Mouse (Mus musculus) fibroblast of lung, adult 2 months (primary cell): Measurements from ENCODE around the gene Son.
A peak's percentile ranks its signal among the peaks of the same experiment; 100 is the strongest.

Experiments
- DNase-seq: peaks from one replicate; pipeline ENCODE4 v3.0.0-alpha.2; 2011; ENCODE audit warnings: low read depth

The Son gene

DNA sequence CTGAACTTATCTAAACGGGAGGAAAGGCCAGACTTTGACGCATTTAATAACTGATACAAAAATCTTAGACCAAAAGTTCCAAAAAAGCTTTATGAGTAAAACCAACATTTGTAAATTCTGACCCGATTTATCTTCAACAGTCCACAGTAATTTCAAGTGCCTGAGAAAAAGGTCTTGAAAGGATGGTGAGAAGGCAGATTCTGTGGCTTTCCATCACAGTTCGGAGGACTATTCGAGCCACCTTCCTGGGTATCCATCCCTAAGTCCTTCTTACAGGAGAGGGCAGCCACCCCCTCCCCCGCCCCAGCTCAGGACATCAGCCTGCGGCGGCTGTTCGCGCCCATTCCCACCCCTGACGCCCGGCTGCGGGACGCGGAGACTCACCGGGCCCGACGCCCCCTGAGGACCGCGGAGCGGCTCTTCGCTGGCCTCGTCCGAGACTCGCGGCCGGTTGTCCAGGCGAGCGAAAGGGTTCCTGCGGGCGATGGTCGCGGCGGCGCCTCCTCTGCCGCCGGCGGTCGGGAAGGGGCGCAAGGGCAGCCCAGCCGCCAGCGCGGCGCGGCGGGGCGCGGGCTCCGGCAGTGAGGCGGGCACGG lies 40.8 kb downstream of the Son start:
- DNase-seq: no peak

DNA sequence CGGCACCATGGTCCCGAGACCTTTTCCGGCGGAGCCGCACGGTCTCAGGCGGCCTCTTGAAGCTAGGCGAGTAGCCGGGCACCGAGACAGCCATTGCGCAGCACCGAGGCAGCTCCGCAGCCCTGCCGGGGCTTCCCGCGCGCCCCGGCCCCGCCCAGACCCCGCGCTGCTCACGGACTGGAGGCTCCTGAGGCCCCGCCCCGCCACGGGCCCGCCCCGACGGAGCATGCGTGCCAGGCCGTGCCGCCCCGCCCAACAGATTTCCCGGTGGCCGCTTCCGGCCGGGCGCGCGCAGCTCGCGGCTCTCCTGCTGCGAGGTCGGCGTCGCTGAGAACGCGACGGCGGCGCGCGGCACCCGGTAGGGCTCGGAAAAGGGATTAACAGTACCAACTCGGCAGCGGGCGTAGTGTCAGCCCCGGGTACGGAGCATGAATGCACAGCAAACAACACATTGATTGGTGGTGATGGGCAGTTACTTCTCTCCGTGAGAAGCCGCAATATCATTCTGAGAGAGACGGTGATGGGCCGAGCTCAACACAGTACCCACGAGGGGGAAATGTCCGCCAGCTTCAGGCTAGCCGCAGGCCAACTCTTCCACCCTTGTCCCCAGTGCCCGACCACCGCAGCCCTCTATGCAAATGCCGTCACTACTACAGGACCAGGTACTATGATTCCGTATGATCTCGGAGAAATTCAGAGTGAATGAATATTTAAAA lies 41.5 kb downstream of the Son start, which contains the start of gene Donson:
Gene Donson, minus strand, starts transcription at position 152 of the 716 bp plus-strand sequence.
- peak; percentile 64 for DNase-seq

DNA sequence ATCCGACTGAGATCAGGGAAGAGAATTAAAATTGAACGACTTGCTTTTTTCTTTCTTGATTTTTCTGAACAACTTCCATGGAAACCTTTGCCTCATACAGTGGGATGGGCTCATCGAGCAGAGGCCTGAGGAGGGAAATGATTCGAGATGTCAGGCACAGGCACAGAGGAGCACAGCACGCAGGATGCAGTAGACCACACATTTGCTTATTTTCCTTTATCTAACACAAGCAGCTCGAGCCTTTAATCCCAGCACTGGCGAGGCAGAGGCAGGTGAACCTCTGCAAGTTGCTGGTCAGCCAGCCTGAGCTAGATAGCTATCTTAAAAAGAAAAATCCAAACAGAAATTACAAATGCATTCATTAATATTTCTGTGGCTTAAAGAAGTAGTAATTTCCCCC lies 42.5 kb downstream of the Son start:
- no peak for DNase-seq

DNA sequence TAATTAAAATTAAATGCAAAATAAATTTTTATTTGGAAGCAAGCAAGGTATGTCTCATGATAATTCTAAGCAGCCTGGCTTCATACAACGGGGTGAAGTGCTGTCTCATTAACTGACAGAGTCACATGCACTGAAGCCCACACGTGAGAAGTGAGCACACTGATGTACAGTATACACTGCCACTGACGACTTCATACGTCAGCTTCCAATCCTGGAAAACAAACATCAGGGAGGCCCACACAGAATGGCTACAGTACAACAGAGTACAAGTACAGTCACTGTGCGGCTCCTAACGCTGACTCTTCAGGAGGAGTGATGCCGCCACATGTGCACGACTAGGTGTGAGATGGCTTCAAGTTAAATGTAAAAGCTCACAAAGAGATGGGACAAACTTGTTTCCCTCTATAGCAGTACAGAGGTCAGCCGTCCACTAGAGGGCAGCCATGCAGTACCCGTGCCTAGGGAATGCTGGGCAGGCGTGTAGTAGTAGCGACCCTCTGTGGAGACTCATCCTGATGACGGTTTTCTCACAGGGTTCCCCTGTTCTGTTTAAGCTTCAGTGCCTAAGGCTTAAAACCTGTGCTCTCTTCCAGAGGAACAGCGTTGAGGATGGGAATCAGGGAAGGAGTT lies 47.3 kb downstream of the Son start:
- peak; percentile 43 for DNase-seq

DNA sequence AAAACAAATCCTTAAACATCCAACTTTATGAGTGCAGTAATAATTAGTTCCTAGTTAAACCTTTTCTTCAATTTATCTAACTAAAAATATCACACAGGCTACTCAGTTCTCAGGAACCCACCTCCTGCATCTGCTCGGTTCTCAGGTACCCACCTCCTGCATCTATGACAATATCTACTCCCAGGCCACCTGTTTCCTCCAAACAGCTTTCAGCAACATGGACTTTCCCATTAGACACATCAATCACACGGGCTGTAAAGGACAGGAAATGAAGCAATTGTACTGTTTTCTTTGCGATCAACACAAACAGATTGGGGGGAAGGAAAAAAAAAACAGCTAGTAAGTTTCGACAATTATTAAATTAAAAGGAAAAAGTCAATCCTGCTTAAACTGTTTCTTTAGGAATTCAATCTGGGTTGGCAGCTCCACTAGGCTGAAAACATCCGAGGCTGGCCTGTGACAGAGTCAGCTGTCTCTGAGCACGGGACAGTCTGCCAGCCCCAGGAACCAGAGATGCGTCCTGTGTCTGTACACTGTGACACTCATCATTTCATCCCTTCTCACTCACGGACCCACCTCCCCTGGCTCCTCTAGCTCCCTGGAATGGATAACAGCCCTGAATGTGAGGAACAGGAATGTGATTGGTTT lies 47.9 kb downstream of the Son start:
- no peak for DNase-seq

DNA sequence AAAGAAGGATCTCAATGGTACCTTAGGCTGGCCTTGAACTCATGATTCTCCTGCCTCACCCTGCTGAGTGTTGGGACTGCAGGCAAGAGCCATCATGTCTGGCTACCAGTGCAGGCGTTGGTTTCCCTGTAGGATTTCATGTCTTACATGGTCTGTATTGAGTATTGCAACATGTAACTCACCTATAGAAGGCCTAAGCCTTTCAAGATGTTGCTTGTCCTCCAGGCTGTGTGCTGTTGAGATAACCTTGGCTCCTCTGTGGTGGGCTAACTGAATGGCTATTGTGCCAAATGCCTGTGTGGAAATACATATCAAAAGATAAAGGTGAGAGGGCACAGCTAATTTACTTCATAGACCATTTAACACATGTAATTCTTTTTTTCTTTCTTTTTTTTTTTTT lies 51.7 kb downstream of the Son start:
- DNase-seq: no peak

DNA sequence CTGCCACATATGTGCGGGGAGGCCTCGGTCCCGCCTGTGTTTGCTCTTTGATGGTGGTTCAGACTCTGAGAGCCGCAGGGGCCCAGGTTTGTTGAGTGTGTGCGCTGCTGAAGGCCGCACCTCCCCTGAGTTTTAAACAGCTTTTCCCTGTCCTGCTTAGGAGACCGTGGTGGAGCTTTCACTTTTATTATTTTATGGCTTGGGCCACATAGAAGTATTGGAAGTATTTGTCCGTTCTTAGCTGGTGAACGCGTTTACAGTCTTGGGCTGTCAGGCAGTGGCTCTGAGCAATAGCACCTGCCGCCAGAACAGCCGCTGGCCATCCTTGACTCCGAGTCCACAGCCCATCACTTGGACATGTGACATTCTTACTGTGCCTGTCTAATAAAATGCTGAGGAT lies 54.6 kb downstream of the Son start:
- DNase-seq: no peak

DNA sequence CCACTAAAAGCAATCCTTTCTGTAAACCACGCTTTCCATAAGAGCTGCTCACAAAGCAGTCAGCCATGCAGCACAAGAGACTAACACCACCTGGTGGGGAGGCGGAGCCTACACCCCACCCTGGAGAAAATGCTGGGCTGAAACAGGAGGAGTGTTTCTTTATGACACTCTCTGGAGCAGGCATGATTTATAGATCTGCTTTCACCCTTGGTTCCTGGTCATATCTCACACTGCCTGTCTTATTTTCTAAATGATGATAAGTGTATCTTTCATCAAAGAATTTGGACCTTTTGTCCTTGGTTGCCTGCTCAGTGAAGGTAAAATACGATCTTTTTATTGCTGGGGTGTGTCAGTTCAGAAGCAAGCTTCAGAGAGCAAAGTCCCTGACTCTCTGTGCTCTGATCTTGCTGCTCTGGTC lies 55.5 kb downstream of the Son start:
- no peak for DNase-seq

DNA sequence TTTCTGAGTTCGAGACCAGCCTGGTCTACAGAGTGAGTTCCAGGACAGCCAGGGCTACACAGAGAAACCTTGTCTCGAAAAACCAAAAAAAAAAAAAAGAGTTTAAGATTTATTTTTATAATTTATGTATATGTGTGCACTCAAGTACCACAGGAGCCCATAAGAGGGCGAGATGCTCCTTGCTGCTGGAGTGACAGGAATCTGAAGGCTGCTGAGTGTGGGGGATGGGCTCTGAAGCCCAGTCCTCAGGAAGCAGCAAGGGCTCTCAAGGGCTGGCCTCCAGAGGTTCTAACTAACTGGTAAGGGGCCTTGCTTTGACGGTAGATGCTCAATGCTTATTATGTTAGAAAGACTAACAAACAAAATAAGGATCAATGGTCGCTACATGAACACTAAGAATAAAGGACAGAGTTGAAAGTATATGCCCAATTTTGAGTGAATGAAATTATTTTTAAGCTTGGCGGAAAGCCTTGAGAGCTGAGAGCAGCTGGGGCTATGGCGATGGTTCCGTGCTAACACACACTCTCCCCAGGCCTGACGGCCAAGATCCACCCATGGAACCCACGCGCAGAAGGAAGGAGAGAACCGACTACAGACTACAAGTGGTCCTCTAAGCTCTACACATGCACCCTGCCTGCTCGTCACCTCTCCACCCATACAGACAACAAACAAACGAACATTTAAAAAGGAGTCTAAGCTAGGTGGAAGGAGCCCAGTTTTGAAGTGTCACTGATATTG lies 57.5 kb downstream of the Son start:
- DNase-seq: no peak

DNA sequence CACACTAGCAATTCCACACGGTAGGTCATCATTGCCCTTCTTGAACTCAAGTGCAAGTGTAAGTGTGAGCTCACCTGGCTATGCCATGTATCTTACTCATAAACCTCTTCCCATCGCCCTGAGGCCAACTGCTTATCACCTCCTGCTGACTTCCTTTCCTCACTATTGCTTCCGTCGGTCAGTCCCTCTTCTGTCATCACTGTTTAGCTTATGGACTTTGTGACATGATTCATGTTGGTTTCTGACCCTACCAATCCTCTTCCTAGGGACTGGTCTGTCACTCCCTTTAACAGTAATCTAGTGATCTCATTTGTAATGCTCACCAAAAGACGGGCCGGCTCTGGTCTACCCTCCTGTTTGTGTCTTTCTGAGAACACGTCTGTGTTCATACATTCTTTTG lies 62.9 kb downstream of the Son start:
- DNase-seq: no peak

DNA sequence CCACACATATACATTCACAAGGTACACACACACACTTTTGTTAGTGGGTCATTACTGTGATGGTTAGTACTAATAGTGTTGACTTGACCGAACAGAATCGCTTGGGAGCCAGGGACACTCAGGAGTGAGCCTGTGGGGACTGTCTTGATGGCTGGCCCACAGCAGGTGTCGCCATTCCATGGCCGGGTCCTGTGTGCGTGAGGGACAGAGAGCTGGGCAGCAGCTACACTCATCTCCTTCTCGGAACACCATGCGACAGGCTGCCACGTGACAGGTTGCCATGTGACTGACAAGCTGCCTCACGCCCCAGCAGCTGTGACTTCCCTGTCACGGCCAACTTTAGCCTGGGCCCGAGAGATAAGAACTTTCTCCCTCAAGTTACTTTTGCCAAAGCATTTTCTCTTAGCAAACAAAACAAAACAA lies 69.6 kb downstream of the Son start:
- no peak for DNase-seq

DNA sequence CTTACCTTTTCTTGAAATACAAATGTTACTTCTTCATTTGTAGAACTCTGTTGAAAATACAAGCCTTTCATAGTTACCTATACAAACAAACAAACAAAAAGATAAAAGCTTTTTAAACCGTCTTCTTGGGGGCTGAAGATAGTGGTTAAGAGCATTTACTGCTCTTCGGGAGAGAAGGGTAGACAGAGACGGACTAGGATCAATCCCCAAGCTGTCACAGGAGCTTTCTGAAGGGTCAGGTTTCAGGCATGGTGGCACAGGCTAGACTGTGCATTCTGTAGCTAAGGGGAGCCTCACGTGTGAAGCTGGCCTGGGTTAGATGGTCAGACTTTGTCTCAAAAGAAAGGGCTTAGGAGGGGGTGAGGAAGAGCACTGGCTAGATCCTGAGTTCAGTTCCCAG lies 70.1 kb downstream of the Son start:
- no peak for DNase-seq

DNA sequence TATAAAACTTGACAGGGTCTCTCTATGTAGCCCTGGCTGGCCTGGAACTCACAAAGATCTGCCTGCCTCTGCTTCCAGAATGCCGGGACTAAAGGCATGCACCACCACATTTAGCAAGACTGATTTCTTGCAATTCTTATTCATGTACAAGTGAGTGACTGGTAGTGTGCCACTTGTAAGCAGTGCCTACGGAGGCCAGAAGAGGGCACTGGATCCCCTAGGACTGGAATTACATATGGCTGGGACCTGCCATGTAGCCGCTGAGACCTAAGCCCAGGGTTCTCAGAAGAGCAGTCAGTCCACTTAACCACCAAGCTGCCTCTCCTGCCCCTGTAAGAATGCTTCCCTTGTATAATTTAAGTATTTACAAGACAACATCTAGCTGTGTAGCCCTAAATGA lies 76.9 kb downstream of the Son start:
- DNase-seq: no peak

DNA sequence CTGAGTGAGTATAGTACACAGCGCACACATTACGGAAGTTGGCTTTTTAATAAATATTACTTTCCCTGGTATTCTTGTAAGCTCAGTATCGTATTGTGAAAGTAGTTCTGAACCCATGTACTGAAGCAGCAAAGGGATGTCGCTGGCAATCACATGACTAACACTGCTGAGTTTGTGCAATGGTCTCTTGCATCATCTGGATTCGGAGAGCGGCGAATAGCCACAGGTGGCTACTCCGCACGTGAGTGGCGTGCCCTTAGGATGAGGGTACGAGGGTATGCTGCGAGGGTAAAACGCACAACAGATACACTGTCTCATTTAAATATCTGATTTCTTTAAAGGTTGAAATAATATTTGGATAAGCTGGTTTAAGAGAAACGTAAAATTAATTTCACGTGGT lies 80.1 kb downstream of the Son start:
- no peak for DNase-seq

DNA sequence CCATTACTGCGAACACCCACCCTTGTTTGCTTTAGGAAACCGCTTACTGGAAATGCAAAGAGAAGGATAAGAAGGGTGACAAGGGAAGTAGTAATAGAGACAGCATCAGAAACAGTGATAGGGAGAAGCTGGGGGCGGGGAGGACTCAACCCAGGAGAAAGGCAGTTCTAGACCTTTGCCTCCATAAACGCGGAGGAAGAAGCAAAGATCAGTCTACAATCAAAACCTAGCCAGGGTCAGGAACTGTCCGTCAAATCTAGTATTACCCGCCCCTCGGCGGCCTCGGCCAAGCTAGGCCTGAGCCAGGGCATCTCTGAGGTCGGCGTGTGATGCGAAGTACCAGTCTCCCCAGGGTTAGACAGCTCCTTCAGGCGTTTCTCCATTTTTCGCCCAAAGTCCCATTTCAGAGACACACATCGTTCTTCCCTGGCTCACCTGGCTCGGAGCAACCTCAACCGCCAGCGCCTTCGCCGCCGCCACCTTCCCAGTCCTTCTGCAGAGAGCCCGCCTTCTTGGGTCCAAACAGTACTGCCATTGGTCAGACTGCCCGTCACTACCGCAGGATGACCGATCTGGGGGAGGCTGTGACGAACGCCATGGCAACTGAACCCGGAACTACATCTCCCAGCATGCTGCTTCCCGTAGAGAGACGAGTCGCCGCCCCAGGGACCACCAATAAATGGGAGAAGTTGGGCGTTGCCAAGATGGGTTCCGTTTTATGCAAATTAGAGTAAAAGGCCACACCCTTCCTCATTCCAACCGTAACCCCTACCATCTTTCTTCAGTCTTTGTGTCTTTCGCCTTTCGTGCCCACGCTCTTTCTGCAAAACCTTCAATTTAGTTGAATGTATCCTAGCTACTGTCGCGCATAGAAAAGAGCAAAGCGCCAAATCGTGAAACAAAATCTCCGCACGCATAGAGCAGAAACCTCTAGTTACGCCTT lies 81.1 kb downstream of the Son start, which contains the start of gene Cryzl1:
Gene Cryzl1, minus strand, starts transcription at position 853 of the 943 bp plus-strand sequence.
- DNase-seq: peak; percentile 99
